Mouse (Mus musculus): ENCODE data around the gene Nudcd3.

DNA sequence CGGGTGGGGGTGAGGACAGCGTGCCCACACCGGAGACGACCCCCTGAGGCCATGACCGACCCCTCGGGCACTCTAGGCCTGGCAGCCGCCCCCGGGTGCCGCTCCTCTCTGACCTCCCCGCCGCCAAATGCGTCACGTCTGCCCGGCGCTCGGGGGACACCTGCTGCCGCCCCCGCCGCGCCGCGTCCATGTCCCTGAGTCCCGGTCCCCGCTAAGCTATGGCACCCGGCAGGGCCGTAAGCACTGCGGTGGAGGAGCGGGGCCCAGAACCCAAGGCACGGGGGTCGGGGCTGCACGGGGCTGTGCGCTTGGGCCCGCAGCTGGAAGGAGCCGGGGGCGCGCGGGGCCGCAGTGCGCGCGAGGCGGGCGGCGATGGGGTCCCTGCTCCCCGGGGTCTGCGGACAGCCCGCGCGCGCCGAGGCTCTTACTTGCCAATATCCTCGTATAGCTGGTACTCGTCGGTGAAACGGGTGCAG lies 135.1 kb downstream of the Nudcd3 start:
- TF ChIP-seq GATA1 (IDR thresholded peaks at IDR 0.05; ENCODE audit: borderline replicate concordance, low read length), result no peak
- no peak for TF ChIP-seq FLI1 (IDR thresholded peaks at IDR 0.05; ENCODE audit: low read length)

Measured in megakaryocyte, embryonic 14.5 days (primary cell).